Comparison of ENCODE assay signal across 28 mouse cellular contexts in the genomic region with DNA sequence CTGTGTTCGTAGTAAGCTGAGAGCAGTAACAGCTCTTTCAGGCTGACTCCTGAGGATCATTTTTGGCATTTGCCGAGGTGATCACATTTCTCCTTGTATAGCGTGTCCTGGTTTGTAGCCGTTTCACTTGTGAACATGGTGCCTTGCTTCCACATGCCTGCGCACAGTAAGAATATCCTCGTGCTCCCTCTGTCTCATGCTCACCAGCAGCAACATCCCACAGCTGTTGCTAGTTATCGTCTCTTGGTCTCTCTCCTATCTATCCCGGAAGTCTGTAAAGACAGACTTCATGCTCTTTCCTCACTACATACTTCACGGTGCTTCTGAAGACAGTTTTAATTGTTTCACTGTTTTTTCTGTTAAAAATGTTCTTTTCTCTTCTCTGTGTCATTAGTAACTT.
DNase-seq lines count a peak whose midpoint lies in the region; ATAC-seq and TF ChIP-seq lines count a peak whose summit lies in the region.
"Had no signal": no experiment of that assay in that cellular context is flagged by ENCODE, and none has a peak within 500 bp of the region (broad histone marks: within the 10 kb centered on the region; RNA-seq: fewer than 3 reads in every experiment).

No protein-coding gene starts in this region.

- no peaks in the 10 kb centered on the region for H3K27me3 ChIP-seq in kidney, postnatal 0 days (ENCODE audit: insufficient read depth, low read length)
- no peaks in the 10 kb centered on the region for H3K27me3 ChIP-seq in lung, embryonic 16.5 days (ENCODE audit: control insufficient read depth, insufficient read depth, low read depth, low read length)
- H3K27me3 ChIP-seq in limb, embryonic 15.5 days = no peaks in the 10 kb centered on the region
- H3K27me3 ChIP-seq: heart, embryonic 12.5 days; hindbrain, embryonic 15.5 days; limb, embryonic 12.5 days; liver, embryonic 13.5 days; Patski had no signal

- no peak overlapping the region for H3K9ac ChIP-seq in kidney, postnatal 0 days (ENCODE audit: low read depth, low read length)
- no peak overlapping the region for H3K9ac ChIP-seq in lung, embryonic 16.5 days (ENCODE audit: low read length)
- no peak overlapping the region for H3K9ac ChIP-seq in limb, embryonic 15.5 days
- H3K9ac ChIP-seq: heart, embryonic 12.5 days; hindbrain, embryonic 15.5 days; limb, embryonic 12.5 days; liver, embryonic 13.5 days had no signal

- H3K36me3 ChIP-seq in kidney, postnatal 0 days (ENCODE audit: insufficient read depth, low read length) = no peaks in the 10 kb centered on the region
- H3K36me3 ChIP-seq in lung, embryonic 16.5 days (ENCODE audit: control insufficient read depth, insufficient read depth, low read length) = no peaks in the 10 kb centered on the region
- no peaks in the 10 kb centered on the region for H3K36me3 ChIP-seq in limb, embryonic 15.5 days
- H3K36me3 ChIP-seq: heart, embryonic 12.5 days; hindbrain, embryonic 10.5 days; hindbrain, embryonic 15.5 days; limb, embryonic 12.5 days; liver, embryonic 13.5 days had no signal

- H3K9me3 ChIP-seq in kidney, postnatal 0 days (replicated peaks; ENCODE audit: low read length) = no peaks in the 10 kb centered on the region
- H3K9me3 ChIP-seq in lung, embryonic 16.5 days (ENCODE audit: control insufficient read depth, low read length) = no peaks in the 10 kb centered on the region
- H3K9me3 ChIP-seq in limb, embryonic 15.5 days = no peaks in the 10 kb centered on the region
- H3K9me3 ChIP-seq: heart, embryonic 12.5 days; hindbrain, embryonic 10.5 days; hindbrain, embryonic 15.5 days; limb, embryonic 12.5 days; liver, embryonic 13.5 days had no signal

- no peaks in the 10 kb centered on the region for H3K4me1 ChIP-seq in kidney, postnatal 0 days (replicated peaks; ENCODE audit: insufficient read depth, low read length)
- H3K4me1 ChIP-seq in lung, embryonic 16.5 days (replicated peaks; ENCODE audit: control insufficient read depth, insufficient read depth, low read length) = no peaks in the 10 kb centered on the region
- no peaks in the 10 kb centered on the region for H3K4me1 ChIP-seq in lung, adult 2 months (ENCODE audit: control insufficient read depth, insufficient read depth, low read length)
- H3K4me1 ChIP-seq in limb, embryonic 15.5 days = no peaks in the 10 kb centered on the region
- H3K4me1 ChIP-seq: heart, embryonic 12.5 days; hindbrain, embryonic 10.5 days; hindbrain, embryonic 15.5 days; limb, embryonic 12.5 days; liver, embryonic 13.5 days had no signal

- no peak for TF ChIP-seq CTCF in gastrocnemius, adult 2 months (IDR thresholded peaks at IDR 0.05)
- no peak for TF ChIP-seq CTCF in kidney, postnatal 0 days (IDR thresholded peaks at IDR 0.05; ENCODE audit: low read depth)
- TF ChIP-seq CTCF in lung, adult 2 months (IDR thresholded peaks at IDR 0.05; ENCODE audit: insufficient read depth, low read length) = no peak

- no peak overlapping the region for H3K4me3 ChIP-seq in gastrocnemius, adult 2 months
- H3K4me3 ChIP-seq in kidney, postnatal 0 days (replicated peaks; ENCODE audit: low read depth, low read length) = no peak overlapping the region
- H3K4me3 ChIP-seq in lung, embryonic 16.5 days (ENCODE audit: low read length) = no peak overlapping the region
- no peak overlapping the region for H3K4me3 ChIP-seq in lung, adult 2 months (replicated peaks; ENCODE audit: extremely low read depth, low read depth, low read length)
- no peak overlapping the region for H3K4me3 ChIP-seq in limb, embryonic 15.5 days
- H3K4me3 ChIP-seq: heart, embryonic 12.5 days; hindbrain, embryonic 10.5 days; hindbrain, embryonic 15.5 days; limb, embryonic 12.5 days; liver, embryonic 13.5 days had no signal

- peak overlapping the region; percentile 28; the same call in 1 of the 2 replicates for H3K27ac ChIP-seq in gastrocnemius, adult 2 months
- no peak overlapping the region for H3K27ac ChIP-seq in kidney, postnatal 0 days
- H3K27ac ChIP-seq in lung, embryonic 16.5 days (ENCODE audit: low read length) = peak overlapping the region; percentile 37; the same call in 1 of the 2 replicates
- peak overlapping the region; percentile 43; the same call in 1 of the 2 replicates for H3K27ac ChIP-seq in limb, embryonic 15.5 days
- H3K27ac ChIP-seq: hindbrain, embryonic 10.5 days; hindbrain, embryonic 15.5 days; liver, embryonic 13.5 days had no signal

- no peak overlapping the region for H3K4me2 ChIP-seq in kidney, postnatal 0 days (ENCODE audit: low read length)
- H3K4me2 ChIP-seq in lung, embryonic 16.5 days (ENCODE audit: low read depth, low read length) = no peak overlapping the region
- no peak overlapping the region for H3K4me2 ChIP-seq in limb, embryonic 15.5 days
- H3K4me2 ChIP-seq: heart, embryonic 12.5 days; hindbrain, embryonic 15.5 days; limb, embryonic 12.5 days; liver, embryonic 13.5 days; midbrain, embryonic 11.5 days had no signal

- intact Hi-C loops in gastrocnemius, adult 2 months (cut with DNase I) = no loop called here

- TF ChIP-seq POLR2A in lung, adult 2 months (IDR thresholded peaks at IDR 0.05; ENCODE audit: borderline replicate concordance, extremely low read depth, low read depth, low read length) = no peak

- 56% methylated on average over 9 of the region's 9 CpGs for WGBS in kidney, postnatal 0 days
- WGBS in lung, embryonic 16.5 days = 60% methylated on average over 9 of the region's 9 CpGs
- WGBS in lung, adult 2 months = 72% methylated on average over 9 of the region's 9 CpGs
- WGBS in limb, embryonic 15.5 days = 55% methylated on average over 9 of the region's 9 CpGs

- peak; percentile 18 for DNase-seq in gastrocnemius, adult 2 months
- no peak for DNase-seq in gastrocnemius, adult 18-20 months (ENCODE audit: low spot score)
- peak; percentile 44 for DNase-seq in kidney, postnatal 0 days (ENCODE audit: low spot score)
- DNase-seq in kidney, adult 18-20 months = no peak
- no peak for DNase-seq in lung, adult 2 months
- DNase-seq in left cerebral cortex, adult 11 months (ENCODE audit: low spot score) = no peak
- DNase-seq: adrenal gland, postnatal 10 days; cerebellum, adult 8-10 months; cerebellum, postnatal 25 days; heart, postnatal 14 days; kidney, adult 2 months; layer of hippocampus, adult 9-11 months; liver, embryonic 13.5 days; lung, adult 18-20 months; right cerebral cortex, postnatal 25 days; thymus, adult 2 months; thymus, postnatal 36 days had no signal

- no peak for ATAC-seq in kidney, postnatal 0 days (replicated peaks; ENCODE audit: low FRiP score, low read depth)
- peak; percentile 85 for ATAC-seq in lung, embryonic 16.5 days (ENCODE audit: low read depth)
- no peak for ATAC-seq in limb, embryonic 15.5 days (ENCODE audit: insufficient number of reproducible peaks, low FRiP score, low TSS enrichment, low read depth)
- ATAC-seq: forebrain, embryonic 14.5 days; inflammation-experienced regulatory T-cells, adult 6 months; midbrain, embryonic 16.5 days; Patski had no signal

Comparison
In these comparisons a context has a peak if more than half of its experiments do, and no peak if none do; other contexts are left out.
1. DNase-seq: peak in gastrocnemius, adult 2 months (single experiment) and kidney, postnatal 0 days (single experiment); none in gastrocnemius, adult 18-20 months (single experiment), kidney, adult 18-20 months (single experiment), lung, adult 2 months (single experiment) and left cerebral cortex, adult 11 months (single experiment).